Comparison of ENCODE assay signal across 8 mouse cellular contexts in genomic region chr13:54504611-54505260, GRCm38 (mm10). TPM values are rescaled to one million over a fixed set of nuclear protein-coding genes. Genes with fewer than 3 reads are reported as not detected.
DNase-seq lines count a peak whose midpoint lies in the region; ATAC-seq and TF ChIP-seq lines count a peak whose summit lies in the region.

No protein-coding gene starts in this region.

- TF ChIP-seq CTCF in lung, adult 2 months (IDR thresholded peaks at IDR 0.05; ENCODE audit: insufficient read depth, low read length), result no peak
- no peak for TF ChIP-seq CTCF in cortical plate, adult 2 months (IDR thresholded peaks at IDR 0.05; ENCODE audit: extremely low read depth, insufficient read depth, low read length)

- 54% methylated on average over 7 of the region's 7 CpGs for WGBS in lung, adult 2 months
- WGBS in intestine, embryonic 14.5 days, result 34% methylated on average over 7 of the region's 7 CpGs
- WGBS in midbrain, embryonic 16.5 days, result 43% methylated on average over 7 of the region's 7 CpGs

- no peak overlapping the region for H3K27ac ChIP-seq in cortical plate, adult 2 months (ENCODE audit: insufficient read depth, low read length)
- peak overlapping the region; percentile 62; the same call in 1 of the 2 replicates for H3K27ac ChIP-seq in intestine, embryonic 14.5 days (ENCODE audit: low read depth)
- H3K27ac ChIP-seq in midbrain, embryonic 16.5 days (ENCODE audit: low read length), result peak overlapping the region; percentile 90

- DNase-seq in lung, adult 2 months, result no peak
- DNase-seq in lung, adult 18-20 months, result no peak
- peak; percentile 60 for DNase-seq in intestine, embryonic 14.5 days (ENCODE audit: low spot score)
- DNase-seq in adrenal gland, postnatal 14 days, result no peak
- no peak for DNase-seq in yolk sac, embryonic 10.5 days (ENCODE audit: low spot score)
- DNase-seq in right cerebral cortex, postnatal 36 days (ENCODE audit: low spot score in 2 of 2), result no peak

- peaks cover 8% of the 10 kb centered on the region for H3K4me1 ChIP-seq in lung, adult 2 months (ENCODE audit: control insufficient read depth, insufficient read depth, low read length)
- no peaks in the 10 kb centered on the region for H3K4me1 ChIP-seq in cortical plate, adult 2 months (ENCODE audit: control insufficient read depth, insufficient read depth, low read length)
- peaks cover 11% of the 10 kb centered on the region for H3K4me1 ChIP-seq in intestine, embryonic 14.5 days (replicated peaks; ENCODE audit: control insufficient read depth, insufficient read depth, low read length)
- H3K4me1 ChIP-seq in midbrain, embryonic 16.5 days (ENCODE audit: control insufficient read depth, insufficient read depth, low read length), result peaks cover 13% of the 10 kb centered on the region

- H3K36me3 ChIP-seq in intestine, embryonic 14.5 days (ENCODE audit: control insufficient read depth, insufficient read depth, low read length), result no peaks in the 10 kb centered on the region
- no peaks in the 10 kb centered on the region for H3K36me3 ChIP-seq in midbrain, embryonic 16.5 days (ENCODE audit: control insufficient read depth, insufficient read depth, low read length)

- H3K27me3 ChIP-seq in intestine, embryonic 14.5 days (replicated peaks; ENCODE audit: control insufficient read depth, insufficient read depth, low read length), result no peaks in the 10 kb centered on the region
- no peaks in the 10 kb centered on the region for H3K27me3 ChIP-seq in midbrain, embryonic 16.5 days (ENCODE audit: control insufficient read depth, insufficient read depth, low read depth, low read length)

- H3K4me2 ChIP-seq in intestine, embryonic 14.5 days (ENCODE audit: low read length), result peak overlapping the region; percentile 88
- H3K4me2 ChIP-seq in midbrain, embryonic 16.5 days (ENCODE audit: low read length), result peak overlapping the region; percentile 68

- peak overlapping the region; percentile 76 for H3K9ac ChIP-seq in intestine, embryonic 14.5 days (ENCODE audit: low read length)
- peak overlapping the region; percentile 97 for H3K9ac ChIP-seq in midbrain, embryonic 16.5 days (ENCODE audit: low read depth, low read length)

- H3K4me3 ChIP-seq in lung, adult 2 months (replicated peaks; ENCODE audit: extremely low read depth, low read depth, low read length), result peak overlapping the region; percentile 10
- H3K4me3 ChIP-seq in cortical plate, adult 2 months (ENCODE audit: insufficient read depth, low read length), result peak overlapping the region; percentile 77
- H3K4me3 ChIP-seq in intestine, embryonic 14.5 days (ENCODE audit: low read depth, low read length), result peak overlapping the region; percentile 68
- peak overlapping the region; percentile 83 for H3K4me3 ChIP-seq in midbrain, embryonic 16.5 days (ENCODE audit: low read depth, low read length)

- ATAC-seq in intestine, embryonic 14.5 days (replicated peaks; ENCODE audit: low FRiP score, low TSS enrichment, low read depth), result no peak
- no peak for ATAC-seq in midbrain, embryonic 16.5 days

- no peaks in the 10 kb centered on the region for H3K9me3 ChIP-seq in intestine, embryonic 14.5 days (ENCODE audit: control insufficient read depth, low read length)
- no peaks in the 10 kb centered on the region for H3K9me3 ChIP-seq in midbrain, embryonic 16.5 days (replicated peaks; ENCODE audit: control insufficient read depth, low read length, poor library complexity, severe bottlenecking)

- no peak for TF ChIP-seq POLR2A in lung, adult 2 months (IDR thresholded peaks at IDR 0.05; ENCODE audit: borderline replicate concordance, extremely low read depth, low read depth, low read length)
- TF ChIP-seq POLR2A in cortical plate, adult 2 months (IDR thresholded peaks at IDR 0.05; ENCODE audit: extremely low read depth, insufficient read depth, low read length), result no peak

RNA-seq across cellular contexts. Expression of gene Simc1, which starts 1.2 kb away (rescaled TPM):
- 4.8 and 5.7 TPM in 2 replicates for polyA plus RNA-seq in lung, adult 2 months (2012; rRNA removed)
- polyA plus RNA-seq in cortical plate, adult 2 months (2012; rRNA removed), result 18.8 and 19.7 TPM in 2 replicates
- polyA plus RNA-seq in intestine, embryonic 14.5 days (2014; fragmentation: Nextera tagmentation; extraction: Ambion mirVana), result 12.3 and 14.6 TPM in 2 replicates
- polyA plus RNA-seq in midbrain, embryonic 16.5 days (2015; fragmentation: Nextera tagmentation; extraction: Ambion mirVana), result 22.3 and 25.6 TPM in 2 replicates
- total RNA-seq in adrenal gland, postnatal 14 days (2021), result 12.2 and 12.7 TPM in 2 replicates

RNA-seq across cellular contexts. Expression of gene Thoc3, which starts 36.1 kb away (rescaled TPM):
- 27.8 and 35.6 TPM in 2 replicates for polyA plus RNA-seq in lung, adult 2 months (2012; rRNA removed)
- polyA plus RNA-seq in cortical plate, adult 2 months (2012; rRNA removed), result 24.5 and 24.7 TPM in 2 replicates
- polyA plus RNA-seq in intestine, embryonic 14.5 days (2014; fragmentation: Nextera tagmentation; extraction: Ambion mirVana), result 133 and 140 TPM in 2 replicates
- polyA plus RNA-seq in midbrain, embryonic 16.5 days (2015; fragmentation: Nextera tagmentation; extraction: Ambion mirVana), result 107 and 110 TPM in 2 replicates
- 46.3 and 53.7 TPM in 2 replicates for total RNA-seq in adrenal gland, postnatal 14 days (2021)

Comparison
In these comparisons a context has a peak if more than half of its experiments do, and no peak if none do; other contexts are left out.
1. H3K4me3 ChIP-seq: peak in every context shown above with its lines; median percentile 83 in midbrain, embryonic 16.5 days; 77 in cortical plate, adult 2 months; 68 in intestine, embryonic 14.5 days; 10 in lung, adult 2 months.